Mouse (Mus musculus) testis, adult 2 months (tissue): Measurements from ENCODE around the gene Fam117a. TPM values are rescaled to one million over a fixed set of nuclear protein-coding genes. Genes with fewer than 3 reads are reported as not detected.

Experiments used
- H3K27ac ChIP-seq: fragments of 200-500 bp; 2 replicates; pipeline ENCODE4 v1.5.1; 2012; ENCODE audit warnings: low read depth, low read length; ENCODE audit not compliant: control insufficient read depth, insufficient read depth
- H3K27me3 ChIP-seq: fragments of 200-500 bp; 2 replicates; pipeline ENCODE4 v1.6.1; 2012; ENCODE audit warnings: mild to moderate bottlenecking, low read length, moderate library complexity; ENCODE audit not compliant: control insufficient read depth, insufficient read depth
- H3K36me3 ChIP-seq: fragments of 200-500 bp; 2 replicates; pipeline ENCODE4 v1.6.1; 2012; ENCODE audit warnings: mild to moderate bottlenecking, low read length; ENCODE audit not compliant: control insufficient read depth, insufficient read depth
- H3K4me1 ChIP-seq: fragments of 200-500 bp; 2 replicates; pipeline ENCODE4 v1.6.1; 2012; ENCODE audit warnings: low read length; ENCODE audit not compliant: control insufficient read depth, insufficient read depth
- H3K4me3 ChIP-seq: fragments of 200-500 bp; 2 replicates; pipeline ENCODE4 v1.5.1; 2012; ENCODE audit warnings: low read depth, mild to moderate bottlenecking, low read length, moderate library complexity, mixed read lengths; ENCODE audit not compliant: control insufficient read depth
- CTCF ChIP-seq: fragments of 200-500 bp; IDR thresholded peaks from 2 replicates; pipeline ENCODE4 v1.5.1; 2012; ENCODE audit warnings: low read depth, mild to moderate bottlenecking, inconsistent platforms, low read length, moderate library complexity; ENCODE audit not compliant: control insufficient read depth, insufficient read depth, insufficient replicate concordance
- POLR2A ChIP-seq: fragments of 200-500 bp; IDR thresholded peaks from 2 replicates; pipeline ENCODE4 v1.6.1; 2012; ENCODE audit warnings: low read depth, mild to moderate bottlenecking, inconsistent platforms, low read length, moderate library complexity; ENCODE audit not compliant: control insufficient read depth
- polyA plus RNA-seq: library from polyadenylated mRNA; depleted of rRNA; stranded (reverse); fragments of >200 nt; gene quantifications from 2 replicates; pipeline ENCODE4 v1.2.3, GENCODE M21; 2012

The Fam117a gene
- polyA plus RNA-seq, 1 experiment: 16.7 TPM

DNA sequence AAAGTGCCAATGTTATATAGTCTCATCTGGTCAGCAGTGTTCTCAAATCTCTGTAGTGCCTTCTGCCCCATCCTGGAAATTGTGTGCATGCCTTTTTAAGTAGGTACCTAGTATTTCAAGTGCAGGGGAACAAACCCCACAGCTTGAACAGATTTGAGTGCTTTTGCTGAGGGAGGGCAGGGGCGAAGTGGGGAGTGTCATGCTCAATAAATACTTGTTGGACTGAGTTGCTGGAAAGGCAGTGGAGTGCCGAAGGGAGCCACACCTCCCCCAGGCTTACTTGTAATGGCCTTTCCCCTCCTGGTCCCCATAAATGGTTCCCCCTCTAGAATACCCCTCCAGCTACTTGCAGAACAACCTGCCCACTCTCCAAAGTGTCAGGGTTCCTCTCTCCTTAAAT is 7.4 kb downstream of the Fam117a start:
- peaks cover 1% of the 10 kb centered on the region; the same call in 1 of the 2 replicates for H3K36me3 ChIP-seq
- H3K4me3 ChIP-seq: no peak overlapping the region
- TF ChIP-seq CTCF (no peak), POLR2A (no peak)
- H3K27ac ChIP-seq: no peak overlapping the region
- H3K4me1 ChIP-seq: no peaks in the 10 kb centered on the region
- no peaks in the 10 kb centered on the region for H3K27me3 ChIP-seq

DNA sequence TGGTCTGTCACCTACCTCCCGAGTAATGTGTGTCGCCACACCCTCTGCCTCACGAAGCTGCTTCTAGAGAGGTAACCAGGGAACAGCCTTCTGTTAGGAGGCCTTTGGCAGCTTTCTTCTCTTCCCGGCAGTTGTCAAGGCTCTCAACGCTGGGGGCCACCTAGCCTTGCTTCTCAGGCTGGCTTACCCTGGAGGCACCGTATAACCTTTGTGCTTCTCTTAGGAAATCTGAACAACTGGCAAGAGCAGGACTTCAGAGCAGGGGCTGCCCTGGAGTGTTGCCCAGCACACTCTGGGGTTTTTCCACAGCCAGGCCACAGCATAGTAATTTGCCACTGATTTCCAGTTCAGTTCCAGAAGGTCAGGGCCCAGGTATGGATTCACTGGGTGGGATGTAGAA is 13.5 kb downstream of the Fam117a start:
- Histone ChIP-seq H3K27me3 (no peaks in the 10 kb centered on the region), H3K4me1 (no peaks in the 10 kb centered on the region), H3K4me3 (no peak overlapping the region), H3K27ac (no peak overlapping the region), H3K36me3 (peaks cover 1% of the 10 kb centered on the region; the same call in 1 of the 2 replicates)
- TF ChIP-seq CTCF: no peak
- no peak for TF ChIP-seq POLR2A

DNA sequence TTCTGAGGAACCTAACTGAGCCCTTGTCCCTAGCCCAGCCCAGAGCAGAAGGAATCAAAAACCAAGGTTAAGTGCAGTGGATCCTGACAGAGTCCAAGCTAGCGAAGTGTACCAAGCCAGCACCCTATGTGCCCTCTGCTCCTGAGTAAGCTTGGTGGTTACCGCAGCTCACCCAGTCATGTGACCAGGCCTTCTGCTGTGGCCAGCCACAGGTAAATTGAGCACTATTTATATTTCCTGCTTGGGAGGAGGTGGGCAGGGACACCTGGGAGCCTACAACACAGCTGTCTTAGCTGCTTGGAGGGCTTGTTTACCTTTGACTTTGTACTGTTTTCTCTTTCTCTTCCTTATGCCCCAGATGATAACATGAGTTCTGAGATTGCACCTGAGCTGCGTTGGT is 14.1 kb downstream of the Fam117a start:
- Histone ChIP-seq H3K27me3 (no peaks in the 10 kb centered on the region), H3K4me1 (no peaks in the 10 kb centered on the region), H3K27ac (no peak overlapping the region), H3K36me3 (peaks cover 1% of the 10 kb centered on the region; the same call in 1 of the 2 replicates), H3K4me3 (no peak overlapping the region)
- TF ChIP-seq CTCF (no peak), POLR2A (no peak)

DNA sequence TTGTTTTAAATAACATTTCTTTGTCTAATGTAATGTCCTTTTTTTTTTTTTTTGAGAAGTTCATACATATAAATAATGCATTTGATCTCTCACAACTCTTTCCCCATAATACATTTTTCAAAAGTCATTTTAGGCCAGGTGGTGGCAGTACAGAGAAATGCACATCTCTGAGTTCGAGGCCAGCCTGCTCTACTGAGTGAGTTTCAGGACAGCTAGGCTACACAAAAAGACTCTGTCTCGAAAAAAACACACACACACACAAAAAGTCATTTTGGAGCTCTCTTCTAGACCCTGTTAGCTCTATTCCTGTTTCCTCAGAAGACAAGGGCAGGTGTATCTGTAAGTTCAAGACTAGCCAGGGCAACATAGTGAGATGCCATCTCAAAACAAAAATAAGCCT is 15.9 kb downstream of the Fam117a start:
- H3K4me1 ChIP-seq: no peaks in the 10 kb centered on the region
- H3K27ac ChIP-seq: no peak overlapping the region
- H3K4me3 ChIP-seq: no peak overlapping the region
- no peak for TF ChIP-seq POLR2A
- TF ChIP-seq CTCF: no peak
- H3K27me3 ChIP-seq: no peaks in the 10 kb centered on the region
- H3K36me3 ChIP-seq: no peaks in the 10 kb centered on the region

DNA sequence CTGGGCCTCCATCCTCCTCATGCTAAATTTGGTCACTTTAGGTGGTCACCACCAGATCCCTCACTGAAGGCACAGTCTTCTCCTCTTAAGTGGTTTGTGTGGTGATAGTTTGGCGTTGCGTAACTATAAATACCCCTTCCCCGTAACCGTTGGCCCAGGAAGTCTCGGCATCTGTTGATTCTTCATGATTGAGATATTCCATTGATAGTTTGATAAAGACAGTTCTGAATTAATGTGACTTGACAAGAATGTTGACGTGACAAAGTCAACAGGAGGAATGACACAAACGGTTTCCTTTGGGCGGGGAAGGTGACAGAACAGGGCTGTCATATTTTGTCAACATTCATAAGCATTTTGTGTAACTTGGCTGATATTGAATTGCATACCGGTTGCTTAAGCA is 16.4 kb downstream of the Fam117a start:
- TF ChIP-seq CTCF (no peak), POLR2A (no peak)
- Histone ChIP-seq H3K27ac (no peak overlapping the region), H3K4me1 (no peaks in the 10 kb centered on the region), H3K4me3 (no peak overlapping the region), H3K27me3 (no peaks in the 10 kb centered on the region), H3K36me3 (no peaks in the 10 kb centered on the region)

DNA sequence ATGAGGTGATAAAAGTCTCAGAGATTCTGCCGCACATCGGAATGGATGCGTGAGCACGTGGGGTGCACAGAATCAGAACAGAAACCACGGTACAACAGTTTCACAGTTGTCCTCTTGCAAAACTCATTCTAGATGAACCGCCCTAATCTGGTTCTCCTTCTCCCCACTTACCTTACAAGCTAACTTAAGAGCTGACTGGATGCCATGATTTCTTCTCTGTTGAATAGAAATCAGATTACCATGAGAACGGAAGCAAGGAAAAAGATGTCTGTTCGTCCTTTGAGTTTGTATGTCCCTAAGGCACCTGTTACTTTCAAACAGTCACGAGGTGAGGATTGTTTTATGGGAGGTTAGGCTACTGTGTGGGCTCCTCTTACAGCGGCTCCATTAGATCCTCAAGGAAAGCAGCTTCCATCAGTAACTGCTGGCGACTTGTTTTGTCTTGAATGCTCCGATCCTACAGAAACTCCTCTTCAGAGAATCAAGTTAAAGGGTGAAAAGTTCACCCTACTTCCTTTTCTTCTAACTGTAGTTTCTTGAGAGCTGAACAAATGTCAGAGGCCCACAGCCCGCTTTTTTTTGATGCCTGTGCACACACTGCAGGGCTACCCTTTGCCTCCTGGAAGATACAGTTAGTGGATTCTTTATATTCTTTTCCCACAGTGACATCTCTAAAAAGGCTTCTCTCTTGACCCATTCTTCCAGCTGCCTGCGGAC is 17.6 kb downstream of the Fam117a start:
- H3K36me3 ChIP-seq: no peaks in the 10 kb centered on the region
- no peaks in the 10 kb centered on the region for H3K4me1 ChIP-seq
- no peak overlapping the region for H3K4me3 ChIP-seq
- no peak for TF ChIP-seq POLR2A
- no peak for TF ChIP-seq CTCF
- H3K27me3 ChIP-seq: no peaks in the 10 kb centered on the region
- H3K27ac ChIP-seq: no peak overlapping the region

DNA sequence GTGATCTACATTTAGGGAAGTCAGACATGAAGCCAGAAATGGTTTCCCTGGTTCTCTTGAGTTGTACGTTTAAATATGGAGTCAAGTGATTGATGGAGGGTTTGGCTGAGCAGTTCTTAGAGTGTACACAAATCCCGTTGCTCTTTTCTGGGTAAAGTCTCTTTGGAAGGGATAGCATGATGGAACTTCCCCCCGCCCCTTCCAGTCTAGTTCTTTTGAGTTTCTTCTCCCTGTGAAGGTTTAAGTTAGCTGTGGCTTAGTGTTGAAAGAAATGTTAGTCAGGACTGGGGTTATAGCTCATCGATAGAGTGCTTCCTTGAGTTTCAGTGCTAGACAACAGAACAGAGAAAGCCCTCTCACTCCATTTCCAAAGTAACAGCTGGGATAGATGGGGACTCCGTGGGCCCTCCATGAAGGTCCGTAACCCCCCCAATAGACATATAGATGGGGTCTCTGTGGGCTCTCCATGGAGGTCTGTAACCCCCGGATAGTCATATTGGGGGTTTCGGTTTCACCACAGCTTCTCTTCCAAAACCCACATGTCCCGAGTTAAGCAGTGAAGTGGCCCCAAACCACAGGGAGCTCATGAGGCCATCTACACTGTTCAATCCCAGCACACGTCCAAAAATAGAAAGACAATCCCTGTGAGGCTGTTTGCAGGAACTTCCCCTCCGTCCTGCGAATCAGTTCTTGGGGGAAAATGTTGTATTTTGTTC is 18.3 kb downstream of the Fam117a start:
- no peaks in the 10 kb centered on the region for H3K4me1 ChIP-seq

DNA sequence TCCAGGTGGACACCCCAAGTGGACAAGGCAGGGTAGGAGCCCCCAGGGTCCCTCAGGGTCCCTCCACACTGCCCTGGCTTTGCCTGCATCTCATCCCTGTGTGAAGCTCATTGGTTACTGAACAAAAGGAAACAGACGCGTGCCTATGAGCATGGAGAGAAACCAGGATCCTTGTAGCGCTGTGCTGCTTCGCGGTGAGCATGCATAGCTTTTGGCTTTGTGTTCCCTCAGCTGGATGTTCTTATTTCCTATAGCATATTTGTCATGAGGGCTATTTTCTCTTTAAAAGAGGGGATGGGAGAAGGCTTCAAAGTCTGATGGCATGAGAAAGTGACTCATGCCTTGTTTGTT is 18.8 kb downstream of the Fam117a start:
- Histone ChIP-seq H3K27me3 (no peaks in the 10 kb centered on the region), H3K27ac (no peak overlapping the region), H3K4me1 (no peaks in the 10 kb centered on the region), H3K36me3 (no peaks in the 10 kb centered on the region), H3K4me3 (no peak overlapping the region)
- TF ChIP-seq POLR2A (no peak), CTCF (no peak)

More for the DNA sequence above, 18.3 kb downstream of the Fam117a start:
- TF ChIP-seq CTCF (no peak), POLR2A (no peak)
- no peaks in the 10 kb centered on the region for H3K36me3 ChIP-seq
- no peak overlapping the region for H3K27ac ChIP-seq
- no peak overlapping the region for H3K4me3 ChIP-seq
- H3K27me3 ChIP-seq: no peaks in the 10 kb centered on the region
